8 mouse cellular contexts compared by ENCODE assay signal in the genomic region with DNA sequence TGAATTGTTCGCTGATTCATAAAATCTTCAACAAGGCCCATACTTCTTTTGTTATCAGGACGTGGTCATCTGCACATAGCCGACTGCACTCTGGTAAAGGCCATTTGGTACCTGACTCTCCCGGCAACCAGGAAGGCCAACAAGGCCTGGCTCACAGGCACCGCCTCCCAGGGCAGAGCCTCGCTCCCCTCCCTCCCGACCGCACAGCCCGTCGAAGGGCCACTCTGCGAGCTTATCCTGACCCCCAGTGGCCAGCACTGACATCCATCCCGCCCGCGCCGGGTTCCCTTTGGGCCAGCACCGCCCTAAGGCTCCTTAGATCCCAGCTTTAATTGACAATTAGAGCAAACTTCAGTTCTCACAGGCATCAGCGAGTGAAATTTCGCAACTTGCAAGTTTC.
DNase-seq lines count a peak whose midpoint lies in the region; ATAC-seq and TF ChIP-seq lines count a peak whose summit lies in the region.

No protein-coding gene starts in this region.

- H3K27ac ChIP-seq in hindbrain, embryonic 13.5 days = no peak overlapping the region
- no peak overlapping the region for H3K27ac ChIP-seq in left cerebral cortex, adult 2 months

- H3K4me1 ChIP-seq in hindbrain, embryonic 13.5 days (replicated peaks) = peaks cover 36% of the 10 kb centered on the region
- H3K4me1 ChIP-seq in megakaryocyte, embryonic 14.5 days = peaks cover 26% of the 10 kb centered on the region

- peak; percentile 94 for DNase-seq in Muller cell, postnatal 12 days (ENCODE audit: inconsistent ontology term)
- peak; percentile 4 for DNase-seq in cerebellum, adult 9-10 months
- peak; percentile 24 to 65 for DNase-seq in frontal cortex, postnatal 10 days (ENCODE audit: low spot score in 2 of 2)
- peak; percentile 49 to 57 for DNase-seq in left cerebral cortex, adult 2 months (ENCODE audit: extremely low spot score in 1 of 2, low spot score in 2 of 2)
- DNase-seq in right cerebral cortex, postnatal 10 days (ENCODE audit: low spot score in 2 of 2) = peak; percentile 68 to 80
- DNase-seq in urinary bladder, postnatal 25 days (ENCODE audit: low spot score) = peak; percentile 67

- 0 out of 2 replicates have a peak overlapping the region, but pooled peaks have one; percentile 39 for H3K9ac ChIP-seq in hindbrain, embryonic 13.5 days

- peak overlapping the region; percentile 22 for H3K4me3 ChIP-seq in hindbrain, embryonic 13.5 days
- no peak overlapping the region for H3K4me3 ChIP-seq in left cerebral cortex, adult 2 months
- H3K4me3 ChIP-seq in megakaryocyte, embryonic 14.5 days (replicated peaks) = peak overlapping the region; percentile 91

- H3K9me3 ChIP-seq in hindbrain, embryonic 13.5 days = no peaks in the 10 kb centered on the region
- H3K9me3 ChIP-seq in megakaryocyte, embryonic 14.5 days = no peaks in the 10 kb centered on the region

- peak; percentile 67 for TF ChIP-seq CTCF in left cerebral cortex, adult 2 months (IDR thresholded peaks at IDR 0.05)

- 0 out of 2 replicates have a peak, but pooled peaks cover 3% of the 10 kb centered on the region for H3K27me3 ChIP-seq in hindbrain, embryonic 13.5 days
- peaks cover 6% of the 10 kb centered on the region for H3K27me3 ChIP-seq in megakaryocyte, embryonic 14.5 days (replicated peaks)

- peak; percentile 76 for ATAC-seq in hindbrain, embryonic 13.5 days (ENCODE audit: low FRiP score)

- intact Hi-C loops in left cerebral cortex, adult 2 months (cut with DNase I) = loop anchor here (5.0 kb wide), 1 partner anchor 1139 kb away; no protein-coding TSS in a partner anchor

- H3K36me3 ChIP-seq in hindbrain, embryonic 13.5 days = no peaks in the 10 kb centered on the region
- H3K36me3 ChIP-seq in megakaryocyte, embryonic 14.5 days (replicated peaks; ENCODE audit: low read length) = no peaks in the 10 kb centered on the region

- 3% methylated on average over 18 of the region's 18 CpGs for WGBS in hindbrain, embryonic 13.5 days

- H3K4me2 ChIP-seq in hindbrain, embryonic 13.5 days = peak overlapping the region; percentile 44

Comparison
In these comparisons a context has a peak if more than half of its experiments do, and no peak if none do; other contexts are left out.
1. DNase-seq: peak in every context shown above with its lines; median percentile 94 in Muller cell, postnatal 12 days; 74 in right cerebral cortex, postnatal 10 days; 67 in urinary bladder, postnatal 25 days; 53 in left cerebral cortex, adult 2 months; 44 in frontal cortex, postnatal 10 days; 4 in cerebellum, adult 9-10 months.